Mouse (Mus musculus): ENCODE results near the gene Slc12a6. TPM values are rescaled to one million over a fixed set of nuclear protein-coding genes. Genes with fewer than 3 reads are reported as not detected.

Gene Slc12a6
- polyA plus RNA-seq, 1 experiment, result 10.8 TPM

GRCm38 (mm10) chr2:112332051-112332898 lies 66.7 kb downstream of the Slc12a6 start:
- H3K4me1 ChIP-seq (ENCODE audit: control insufficient read depth, insufficient read depth, insufficient read length, low read length), result no peaks in the 10 kb centered on the region
- H3K4me3 ChIP-seq (ENCODE audit: insufficient read depth, low read depth, low read length), result no peak overlapping the region
- no peak overlapping the region for H3K27ac ChIP-seq (replicated peaks; ENCODE audit: low read depth, low read length)

- Histone ChIP-seq H3K27ac (replicated peaks; ENCODE audit: low read depth, low read length) (no peak overlapping the region), H3K4me3 (ENCODE audit: insufficient read depth, low read depth, low read length) (no peak overlapping the region), H3K4me1 (ENCODE audit: control insufficient read depth, insufficient read depth, insufficient read length, low read length) (no peaks in the 10 kb centered on the region)
Observed at GRCm38 (mm10) chr2:112337211-112337610, 71.6 kb downstream of the Slc12a6 start.

GRCm38 (mm10) chr2:112339736-112340135 lies 74.1 kb downstream of the Slc12a6 start:
- H3K27ac ChIP-seq (replicated peaks; ENCODE audit: low read depth, low read length), result no peak overlapping the region
- H3K4me1 ChIP-seq (ENCODE audit: control insufficient read depth, insufficient read depth, insufficient read length, low read length), result no peaks in the 10 kb centered on the region
- H3K4me3 ChIP-seq (ENCODE audit: insufficient read depth, low read depth, low read length), result no peak overlapping the region

- H3K27ac ChIP-seq (replicated peaks; ENCODE audit: low read depth, low read length), result no peak overlapping the region
- H3K4me3 ChIP-seq (ENCODE audit: insufficient read depth, low read depth, low read length), result no peak overlapping the region
- no peaks in the 10 kb centered on the region for H3K4me1 ChIP-seq (ENCODE audit: control insufficient read depth, insufficient read depth, insufficient read length, low read length)
Observed at GRCm38 (mm10) chr2:112341117-112341516, 75.5 kb downstream of the Slc12a6 start.

GRCm38 (mm10) chr2:112348246-112348645 lies 82.6 kb downstream of the Slc12a6 start:
- H3K4me3 ChIP-seq (ENCODE audit: insufficient read depth, low read depth, low read length), result no peak overlapping the region
- H3K27ac ChIP-seq (replicated peaks; ENCODE audit: low read depth, low read length), result no peak overlapping the region
- H3K4me1 ChIP-seq (ENCODE audit: control insufficient read depth, insufficient read depth, insufficient read length, low read length), result no peaks in the 10 kb centered on the region

GRCm38 (mm10) chr2:112353685-112354455 lies 88.2 kb downstream of the Slc12a6 start:
- Histone ChIP-seq H3K4me1 (ENCODE audit: control insufficient read depth, insufficient read depth, insufficient read length, low read length) (no peaks in the 10 kb centered on the region), H3K27ac (replicated peaks; ENCODE audit: low read depth, low read length) (no peak overlapping the region), H3K4me3 (ENCODE audit: insufficient read depth, low read depth, low read length) (no peak overlapping the region)

GRCm38 (mm10) chr2:112359611-112360010 lies 94.0 kb downstream of the Slc12a6 start:
- Histone ChIP-seq H3K27ac (replicated peaks; ENCODE audit: low read depth, low read length) (no peak overlapping the region), H3K4me3 (ENCODE audit: insufficient read depth, low read depth, low read length) (no peak overlapping the region), H3K4me1 (ENCODE audit: control insufficient read depth, insufficient read depth, insufficient read length, low read length) (no peaks in the 10 kb centered on the region)

- no peak overlapping the region for H3K4me3 ChIP-seq (ENCODE audit: insufficient read depth, low read depth, low read length)
- H3K4me1 ChIP-seq (ENCODE audit: control insufficient read depth, insufficient read depth, insufficient read length, low read length), result no peaks in the 10 kb centered on the region
- H3K27ac ChIP-seq (replicated peaks; ENCODE audit: low read depth, low read length), result no peak overlapping the region
Observed at GRCm38 (mm10) chr2:112360012-112360780, 94.6 kb downstream of the Slc12a6 start.

- Histone ChIP-seq H3K4me3 (ENCODE audit: insufficient read depth, low read depth, low read length) (no peak overlapping the region), H3K4me1 (ENCODE audit: control insufficient read depth, insufficient read depth, insufficient read length, low read length) (no peaks in the 10 kb centered on the region), H3K27ac (replicated peaks; ENCODE audit: low read depth, low read length) (no peak overlapping the region)
Observed at GRCm38 (mm10) chr2:112360781-112361169, 95.2 kb downstream of the Slc12a6 start.

GRCm38 (mm10) chr2:112367222-112367621 lies 101.6 kb downstream of the Slc12a6 start:
- H3K4me1 ChIP-seq (ENCODE audit: control insufficient read depth, insufficient read depth, insufficient read length, low read length), result no peaks in the 10 kb centered on the region; the same call in 1 of the 2 replicates
- no peak overlapping the region for H3K27ac ChIP-seq (replicated peaks; ENCODE audit: low read depth, low read length)
- peak overlapping the region; percentile 100 for H3K4me3 ChIP-seq (ENCODE audit: insufficient read depth, low read depth, low read length)

- H3K27ac ChIP-seq (replicated peaks; ENCODE audit: low read depth, low read length), result peak within 1 kb of the TSS; percentile 100
- H3K4me1 ChIP-seq (ENCODE audit: control insufficient read depth, insufficient read depth, insufficient read length, low read length), result no peaks in the 10 kb centered on the region; the same call in 1 of the 2 replicates
- H3K4me3 ChIP-seq (ENCODE audit: insufficient read depth, low read depth, low read length), result peak within 1 kb of the TSS; percentile 100
Observed at GRCm38 (mm10) chr2:112367726-112368673, 102.4 kb downstream of the Slc12a6 start, which contains the start of gene Emc4. TSS of gene Emc4 (minus strand) at chr2:112368027.

- Histone ChIP-seq H3K4me1 (ENCODE audit: control insufficient read depth, insufficient read depth, insufficient read length, low read length) (peaks cover 2% of the 10 kb centered on the region), H3K27ac (replicated peaks; ENCODE audit: low read depth, low read length) (no peak overlapping the region), H3K4me3 (ENCODE audit: insufficient read depth, low read depth, low read length) (no peak overlapping the region)
Observed at GRCm38 (mm10) chr2:112369941-112370340, 104.3 kb downstream of the Slc12a6 start.

GRCm38 (mm10) chr2:112373141-112373540 lies 107.5 kb downstream of the Slc12a6 start:
- H3K4me3 ChIP-seq (ENCODE audit: insufficient read depth, low read depth, low read length), result no peak overlapping the region
- no peak overlapping the region for H3K27ac ChIP-seq (replicated peaks; ENCODE audit: low read depth, low read length)
- H3K4me1 ChIP-seq (ENCODE audit: control insufficient read depth, insufficient read depth, insufficient read length, low read length), result peaks cover 2% of the 10 kb centered on the region; the same call in 1 of the 2 replicates

- peaks cover 2% of the 10 kb centered on the region; the same call in 1 of the 2 replicates for H3K4me1 ChIP-seq (ENCODE audit: control insufficient read depth, insufficient read depth, insufficient read length, low read length)
- H3K27ac ChIP-seq (replicated peaks; ENCODE audit: low read depth, low read length), result 0 out of 2 replicates have a peak overlapping the region, but pooled peaks have one; percentile 10
- H3K4me3 ChIP-seq (ENCODE audit: insufficient read depth, low read depth, low read length), result no peak overlapping the region
Observed at GRCm38 (mm10) chr2:112374610-112375009, 109.0 kb downstream of the Slc12a6 start.
